Mouse (Mus musculus) cortical plate, adult 2 months (tissue): ENCODE measurements around the gene Pih1d1.

ENCODE experiments used
- CTCF ChIP-seq: fragments of 200-500 bp; IDR thresholded peaks from 2 replicates; pipeline ENCODE4 v1.5.1; 2011; ENCODE audit warnings: mild to moderate bottlenecking, control low read depth, low read length; ENCODE audit not compliant: insufficient read depth; ENCODE audit errors: extremely low read depth
- POLR2A ChIP-seq: fragments of 200-500 bp; IDR thresholded peaks from 2 replicates; pipeline ENCODE4 v1.6.1; 2011; ENCODE audit warnings: mild to moderate bottlenecking, low read length, control low read depth; ENCODE audit not compliant: insufficient read depth; ENCODE audit errors: extremely low read depth

DNA sequence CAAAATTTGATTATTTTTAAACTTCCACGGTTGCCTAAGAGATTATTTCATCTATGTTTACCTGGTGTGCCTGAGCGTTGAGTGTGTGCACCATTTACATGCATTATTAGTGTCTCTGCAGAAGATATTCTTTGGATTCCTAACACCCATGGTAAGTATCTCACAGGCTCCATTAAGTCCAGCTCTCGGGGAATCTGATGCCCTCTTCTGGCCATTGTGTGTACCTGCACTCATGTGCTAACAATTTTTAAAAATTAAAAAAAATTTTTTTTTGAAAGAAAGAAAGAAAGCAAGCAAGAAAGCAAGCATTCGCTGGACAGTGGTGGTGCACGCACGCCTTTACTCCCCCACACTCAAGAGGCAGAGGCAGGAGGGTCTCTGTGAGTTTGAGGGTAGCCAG is 54.2 kb downstream of the Pih1d1 start:
- TF ChIP-seq CTCF = no peak
- no peak for TF ChIP-seq POLR2A
